ENCODE assay signal across 22 mouse cellular contexts in the genomic region with DNA sequence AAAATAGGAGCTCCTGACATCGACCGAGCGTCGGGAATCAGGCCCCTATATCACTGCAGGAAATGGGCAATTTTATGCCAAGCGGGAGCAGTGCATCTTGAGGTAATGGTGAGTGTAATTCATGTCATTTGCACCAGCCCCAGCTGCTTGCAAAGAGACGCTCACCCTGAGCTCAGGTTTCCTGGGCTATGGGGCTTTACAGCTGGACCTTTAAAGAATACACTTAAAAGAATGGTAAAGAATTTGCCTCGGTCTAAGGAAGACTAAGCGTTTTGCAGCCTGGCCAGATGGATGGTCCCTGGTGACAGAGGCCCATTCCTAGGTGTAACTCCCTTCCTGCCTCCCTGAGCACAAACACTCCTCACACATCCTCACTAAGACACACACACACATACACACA.
DNase-seq lines count a peak whose midpoint lies in the region; ATAC-seq lines count a peak whose summit lies in the region.
"Had no signal": no experiment of that assay in that cellular context is flagged by ENCODE, and none has a peak within 500 bp of the region (broad histone marks: within the 10 kb centered on the region; RNA-seq: fewer than 3 reads in every experiment).

No protein-coding gene starts in this region.

- DNase-seq in kidney, postnatal 25 days, result no peak
- DNase-seq: adrenal gland, adult 2 months; adrenal gland, postnatal 14 days; cerebellum, adult 11 months; cerebellum, adult 2 months; cerebellum, adult 9-11 months; cerebellum, postnatal 25 days; forebrain, postnatal 0 days; gastrocnemius, adult 2 months; gastrocnemius, postnatal 14 days; heart, adult 11 months had no signal

- H3K36me3 ChIP-seq in kidney, embryonic 16.5 days (ENCODE audit: insufficient read depth, low read length), result no peaks in the 10 kb centered on the region
- H3K36me3 ChIP-seq in megakaryocyte, embryonic 14.5 days (replicated peaks; ENCODE audit: low read length), result no peaks in the 10 kb centered on the region
- H3K36me3 ChIP-seq in neural tube, embryonic 15.5 days, result no peaks in the 10 kb centered on the region
- H3K36me3 ChIP-seq in midbrain, embryonic 16.5 days (ENCODE audit: control insufficient read depth, insufficient read depth, low read length), result no peaks in the 10 kb centered on the region
- H3K36me3 ChIP-seq: embryonic facial prominence, embryonic 12.5 days; embryonic facial prominence, embryonic 15.5 days; hindbrain, embryonic 12.5 days had no signal

- H3K4me1 ChIP-seq in kidney, embryonic 16.5 days (ENCODE audit: insufficient read depth, low read length), result no peaks in the 10 kb centered on the region
- no peaks in the 10 kb centered on the region for H3K4me1 ChIP-seq in megakaryocyte, embryonic 14.5 days
- peaks cover 34% of the 10 kb centered on the region for H3K4me1 ChIP-seq in neural tube, embryonic 15.5 days
- H3K4me1 ChIP-seq in midbrain, embryonic 16.5 days (ENCODE audit: control insufficient read depth, insufficient read depth, low read length), result peaks cover 9% of the 10 kb centered on the region; the same call in 1 of the 2 replicates
- H3K4me1 ChIP-seq: embryonic facial prominence, embryonic 12.5 days; embryonic facial prominence, embryonic 15.5 days had no signal

- no peak overlapping the region for H3K27ac ChIP-seq in kidney, embryonic 16.5 days (ENCODE audit: low read length)
- peak overlapping the region; percentile 43; the same call in 1 of the 2 replicates for H3K27ac ChIP-seq in neural tube, embryonic 15.5 days (replicated peaks)
- H3K27ac ChIP-seq in midbrain, embryonic 16.5 days (ENCODE audit: low read length), result no peak overlapping the region
- H3K27ac ChIP-seq: embryonic facial prominence, embryonic 12.5 days; embryonic facial prominence, embryonic 15.5 days; gastrocnemius, adult 2 months; hindbrain, embryonic 12.5 days had no signal

- no peak overlapping the region for H3K9ac ChIP-seq in kidney, embryonic 16.5 days (replicated peaks; ENCODE audit: low read length)
- no peak overlapping the region for H3K9ac ChIP-seq in neural tube, embryonic 15.5 days (replicated peaks)
- no peak overlapping the region for H3K9ac ChIP-seq in midbrain, embryonic 16.5 days (ENCODE audit: low read depth, low read length)
- H3K9ac ChIP-seq: embryonic facial prominence, embryonic 12.5 days; embryonic facial prominence, embryonic 15.5 days; forebrain, postnatal 0 days; hindbrain, embryonic 12.5 days had no signal

- H3K27me3 ChIP-seq in kidney, embryonic 16.5 days (ENCODE audit: insufficient read depth, low read length), result no peaks in the 10 kb centered on the region
- no peaks in the 10 kb centered on the region for H3K27me3 ChIP-seq in megakaryocyte, embryonic 14.5 days (replicated peaks)
- no peaks in the 10 kb centered on the region for H3K27me3 ChIP-seq in neural tube, embryonic 15.5 days (replicated peaks)
- no peaks in the 10 kb centered on the region for H3K27me3 ChIP-seq in midbrain, embryonic 16.5 days (ENCODE audit: control insufficient read depth, insufficient read depth, low read depth, low read length)
- H3K27me3 ChIP-seq: embryonic facial prominence, embryonic 12.5 days; embryonic facial prominence, embryonic 15.5 days; hindbrain, embryonic 12.5 days had no signal

- 16% methylated on average over 8 of the region's 8 CpGs for WGBS in kidney, embryonic 16.5 days
- 14% methylated on average over 8 of the region's 8 CpGs for WGBS in neural tube, embryonic 15.5 days
- WGBS in midbrain, embryonic 16.5 days, result 71% methylated on average over 8 of the region's 8 CpGs

- 0 out of 2 replicates have a peak, but pooled peaks have one; percentile 39 for ATAC-seq in kidney, embryonic 16.5 days (ENCODE audit: low FRiP score, low TSS enrichment)
- ATAC-seq in megakaryocyte, adult 5-6 weeks (ENCODE audit: poor library complexity, severe bottlenecking), result no peak
- ATAC-seq in neural tube, embryonic 15.5 days (ENCODE audit: low FRiP score), result no peak
- ATAC-seq in midbrain, embryonic 16.5 days, result no peak
- ATAC-seq: CD4-positive, CD25-positive, alpha-beta regulatory T cell, adult 4 months; forebrain, embryonic 14.5 days; forebrain, postnatal 0 days had no signal

- H3K9me3 ChIP-seq in kidney, embryonic 16.5 days (ENCODE audit: low read length), result peaks cover 5% of the 10 kb centered on the region; the same call in 1 of the 2 replicates
- peaks cover 86% of the 10 kb centered on the region for H3K9me3 ChIP-seq in megakaryocyte, embryonic 14.5 days
- H3K9me3 ChIP-seq in neural tube, embryonic 15.5 days (replicated peaks), result 0 out of 2 replicates have a peak, but pooled peaks cover 2% of the 10 kb centered on the region
- peaks cover 3% of the 10 kb centered on the region for H3K9me3 ChIP-seq in midbrain, embryonic 16.5 days (replicated peaks; ENCODE audit: control insufficient read depth, low read length, poor library complexity, severe bottlenecking)
- H3K9me3 ChIP-seq: hindbrain, embryonic 12.5 days had no signal

- H3K4me2 ChIP-seq in kidney, embryonic 16.5 days (replicated peaks; ENCODE audit: low read depth, low read length), result no peak overlapping the region
- no peak overlapping the region for H3K4me2 ChIP-seq in neural tube, embryonic 15.5 days
- H3K4me2 ChIP-seq in midbrain, embryonic 16.5 days (ENCODE audit: low read length), result no peak overlapping the region
- H3K4me2 ChIP-seq: embryonic facial prominence, embryonic 12.5 days; embryonic facial prominence, embryonic 15.5 days; heart, embryonic 11.5 days; hindbrain, embryonic 12.5 days had no signal

- H3K4me3 ChIP-seq in kidney, embryonic 16.5 days (ENCODE audit: low read length), result no peak overlapping the region
- peak overlapping the region; percentile 38 for H3K4me3 ChIP-seq in megakaryocyte, embryonic 14.5 days (replicated peaks)
- H3K4me3 ChIP-seq in neural tube, embryonic 15.5 days (replicated peaks), result no peak overlapping the region
- H3K4me3 ChIP-seq in midbrain, embryonic 16.5 days (ENCODE audit: low read depth, low read length), result no peak overlapping the region
- H3K4me3 ChIP-seq: embryonic facial prominence, embryonic 12.5 days; embryonic facial prominence, embryonic 15.5 days; gastrocnemius, adult 2 months; hindbrain, embryonic 12.5 days had no signal
